Mouse (Mus musculus): ENCODE results near the gene Gns. TPM values are rescaled to one million over a fixed set of nuclear protein-coding genes. Genes with fewer than 3 reads are reported as not detected.

Gns gene
- polyA plus RNA-seq, 1 experiment from 2014 or later = 731 TPM

DNA sequence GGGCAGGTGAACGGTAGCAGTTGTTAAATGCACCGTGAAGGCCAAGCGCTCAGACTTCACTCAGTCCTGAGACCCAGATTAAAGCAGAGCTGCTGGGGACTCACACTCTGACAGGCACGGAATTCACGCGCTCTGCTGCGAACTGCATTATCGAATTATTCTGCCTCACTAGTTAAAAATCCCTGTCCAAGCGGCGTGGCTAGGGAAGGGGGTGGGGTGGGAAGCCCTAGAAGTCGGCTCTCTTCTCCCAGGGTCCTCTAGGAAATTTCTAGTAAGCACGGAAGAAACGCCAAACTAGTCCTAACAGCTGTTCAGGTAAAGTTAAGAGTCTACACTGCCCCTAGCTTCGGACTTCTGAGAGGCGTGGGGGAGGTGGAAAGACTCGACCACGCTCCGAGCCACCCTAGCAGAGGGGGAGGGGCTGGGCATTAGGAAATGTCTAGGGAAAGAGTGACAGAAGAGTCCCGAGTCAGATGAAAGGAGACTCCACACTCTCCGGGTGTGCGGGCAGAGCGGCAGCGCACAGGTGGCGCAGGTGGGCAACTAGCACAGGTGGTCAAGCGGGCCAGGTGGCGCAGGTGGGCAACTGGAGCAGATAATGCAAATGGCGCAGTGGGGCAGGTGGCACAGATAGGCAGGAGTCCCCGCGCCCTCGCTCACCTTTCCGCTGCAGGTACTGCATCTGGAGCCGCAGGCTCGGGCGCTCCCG lies 14.4 kb upstream of the Gns start:
- Histone ChIP-seq H3K36me3 (ENCODE audit: inconsistent target) (no peaks in the 10 kb centered on the region), H3K79me2 (ENCODE audit: inconsistent target) (no peaks in the 10 kb centered on the region), H3K4me3 (ENCODE audit: inconsistent target) (no peak overlapping the region), H3K27ac (no peak overlapping the region)
- 15% methylated on average over 35 of the region's 35 CpGs for WGBS (ENCODE audit: missing documents)

DNA sequence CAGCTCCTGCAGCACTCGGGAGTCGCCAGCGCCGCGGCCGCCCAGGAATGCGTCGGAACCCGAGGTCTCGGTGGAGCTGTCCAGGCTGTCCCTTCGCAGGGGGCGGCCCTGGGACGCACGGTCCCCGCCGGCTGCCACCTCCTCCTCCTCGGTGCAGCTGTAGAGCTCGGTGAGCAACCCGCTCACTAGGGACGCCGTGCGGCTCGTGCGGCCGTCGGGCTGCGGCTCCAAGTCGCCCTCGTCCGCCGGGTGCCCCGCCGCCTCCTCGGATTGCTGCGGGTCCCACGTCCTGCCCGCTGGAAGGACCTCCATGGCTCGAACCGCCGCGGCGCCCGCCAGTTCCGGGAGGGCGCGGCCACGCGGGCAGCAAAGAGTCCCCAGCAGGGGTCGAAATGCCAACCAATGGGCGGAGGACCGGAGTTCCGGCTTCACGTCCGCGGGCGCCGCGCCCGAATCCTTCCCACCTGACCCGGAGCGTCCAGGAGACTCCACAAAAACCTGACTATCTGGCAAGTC lies 13.8 kb upstream of the Gns start, which contains the start of gene Tbc1d30:
Gene Tbc1d30 (minus strand): TSS at position 213 of the 516 bp plus-strand sequence.
- Histone ChIP-seq H3K4me3 (ENCODE audit: inconsistent target) (peak within 1 kb of the TSS; percentile 14; the same call in 1 of the 2 replicates), H3K27ac (no peak within 1 kb of the TSS), H3K36me3 (ENCODE audit: inconsistent target) (no peaks in the 10 kb centered on the region), H3K79me2 (ENCODE audit: inconsistent target) (no peaks in the 10 kb centered on the region)
- WGBS (ENCODE audit: missing documents) = 1% methylated on average over 56 of the region's 61 CpGs

DNA sequence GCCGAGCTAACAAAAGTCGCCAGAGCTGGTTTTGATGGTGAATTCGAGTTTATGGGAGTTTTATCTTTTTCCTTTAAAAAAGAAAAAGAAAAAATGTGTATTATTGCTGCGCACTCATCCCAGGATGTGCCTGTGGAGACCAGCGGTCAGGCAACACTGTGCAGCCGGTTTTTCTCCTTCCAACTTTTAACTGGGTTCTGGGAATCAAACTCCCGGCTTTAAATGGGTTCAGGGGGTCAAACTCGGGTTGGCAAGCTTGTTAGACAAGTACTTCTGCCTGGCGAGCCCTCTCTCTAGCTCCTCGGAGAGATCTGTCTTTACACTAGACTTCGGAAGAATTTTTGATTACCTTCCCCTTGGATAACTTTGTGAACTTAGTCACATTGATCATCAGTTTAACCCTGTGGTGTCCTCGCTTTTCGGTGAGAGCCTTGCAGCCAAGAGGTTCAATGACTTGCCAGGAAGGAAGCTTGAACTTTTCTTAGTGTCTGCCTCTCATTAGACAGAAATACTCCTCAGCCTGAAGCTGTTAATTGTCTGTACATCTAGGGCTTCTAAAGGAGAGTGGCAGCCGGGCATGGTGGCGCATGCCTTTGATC lies 13.1 kb upstream of the Gns start:
- WGBS (ENCODE audit: missing documents) = 49% methylated on average over 13 of the region's 15 CpGs
- peak overlapping the region; percentile 14; the same call in 1 of the 2 replicates for H3K4me3 ChIP-seq (ENCODE audit: inconsistent target)
- no peak overlapping the region for H3K27ac ChIP-seq

DNA sequence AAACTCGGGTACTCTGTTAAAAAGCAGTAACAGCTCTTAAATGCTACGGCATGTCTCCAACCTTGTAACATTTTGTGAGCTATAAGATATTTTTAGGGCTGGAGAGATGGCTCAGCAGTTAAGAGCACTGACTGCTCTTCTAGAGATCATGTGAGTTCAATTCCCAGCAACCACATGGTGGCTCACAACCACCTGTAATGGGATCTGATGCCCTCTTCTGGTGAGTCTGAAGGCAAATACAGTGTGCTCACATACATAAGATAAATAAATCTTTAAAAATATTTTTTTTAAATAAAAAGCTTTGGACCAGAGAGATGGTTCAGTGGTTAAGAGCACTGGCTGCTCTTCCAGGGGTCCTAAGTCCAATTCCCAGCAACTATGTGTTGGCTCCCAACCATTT lies 4.5 kb upstream of the Gns start:
- H3K27ac ChIP-seq = no peak overlapping the region
- 83% methylated on average over 2 of the region's 2 CpGs for WGBS (ENCODE audit: missing documents)
- H3K36me3 ChIP-seq (ENCODE audit: inconsistent target) = no peaks in the 10 kb centered on the region
- no peak overlapping the region for H3K4me3 ChIP-seq (ENCODE audit: inconsistent target)
- peaks cover 1% of the 10 kb centered on the region; the same call in 1 of the 2 replicates for H3K79me2 ChIP-seq (ENCODE audit: inconsistent target)

More for the DNA sequence above, 13.1 kb upstream of the Gns start:
- Histone ChIP-seq H3K36me3 (ENCODE audit: inconsistent target) (no peaks in the 10 kb centered on the region), H3K79me2 (ENCODE audit: inconsistent target) (no peaks in the 10 kb centered on the region)

DNA sequence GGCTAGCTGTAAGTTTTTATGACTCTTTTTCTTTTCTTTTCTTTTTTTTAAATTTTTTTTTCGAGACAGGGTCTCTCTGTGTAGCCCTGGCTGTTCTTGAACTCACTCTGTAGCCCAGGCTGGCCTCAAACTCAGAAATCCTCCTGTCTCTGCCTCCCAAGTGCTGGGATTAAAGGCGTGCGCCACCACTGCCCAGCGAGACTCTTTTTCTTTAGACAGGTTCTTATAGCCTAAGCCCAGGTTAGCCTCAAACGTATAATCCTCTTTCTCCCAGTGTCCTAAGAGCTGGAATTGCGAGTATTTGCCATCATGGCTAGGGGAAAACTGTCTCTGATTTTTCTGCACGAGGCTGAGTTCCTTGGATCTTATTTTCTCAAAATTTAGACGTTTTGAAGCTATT lies 1.7 kb upstream of the Gns start:
- Histone ChIP-seq H3K27ac (no peak overlapping the region), H3K36me3 (ENCODE audit: inconsistent target) (no peaks in the 10 kb centered on the region), H3K79me2 (ENCODE audit: inconsistent target) (peaks cover 28% of the 10 kb centered on the region), H3K4me3 (ENCODE audit: inconsistent target) (no peak overlapping the region)
- WGBS (ENCODE audit: missing documents) = 88% methylated on average over 8 of the region's 8 CpGs

DNA sequence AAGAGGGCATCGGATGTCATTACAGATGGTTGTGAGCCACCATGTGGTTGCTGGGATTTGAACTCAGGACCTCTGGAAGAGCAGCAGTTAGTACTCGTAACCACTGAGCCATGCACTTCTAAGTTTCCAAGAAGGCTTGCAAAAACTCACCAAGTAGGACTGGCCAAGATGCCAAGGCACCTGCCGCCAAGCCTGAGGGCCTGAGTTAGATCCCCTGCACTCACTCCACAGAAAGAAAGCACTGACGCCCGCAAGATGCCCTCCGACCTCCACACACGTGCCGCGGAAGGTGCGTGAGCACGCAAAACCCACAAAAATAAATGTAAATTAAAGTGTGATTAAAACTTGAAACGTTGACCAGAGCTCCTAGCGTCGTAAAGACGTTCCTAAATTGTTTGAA lies 584 bp upstream of the Gns start:
- Histone ChIP-seq H3K36me3 (ENCODE audit: inconsistent target) (peaks cover 6% of the 10 kb centered on the region; the same call in 1 of the 2 replicates), H3K79me2 (ENCODE audit: inconsistent target) (peaks cover 39% of the 10 kb centered on the region), H3K4me3 (ENCODE audit: inconsistent target) (peak overlapping the region; percentile 10; the same call in 1 of the 2 replicates), H3K27ac (no peak overlapping the region)
- 21% methylated on average over 15 of the region's 15 CpGs for WGBS (ENCODE audit: missing documents)

DNA sequence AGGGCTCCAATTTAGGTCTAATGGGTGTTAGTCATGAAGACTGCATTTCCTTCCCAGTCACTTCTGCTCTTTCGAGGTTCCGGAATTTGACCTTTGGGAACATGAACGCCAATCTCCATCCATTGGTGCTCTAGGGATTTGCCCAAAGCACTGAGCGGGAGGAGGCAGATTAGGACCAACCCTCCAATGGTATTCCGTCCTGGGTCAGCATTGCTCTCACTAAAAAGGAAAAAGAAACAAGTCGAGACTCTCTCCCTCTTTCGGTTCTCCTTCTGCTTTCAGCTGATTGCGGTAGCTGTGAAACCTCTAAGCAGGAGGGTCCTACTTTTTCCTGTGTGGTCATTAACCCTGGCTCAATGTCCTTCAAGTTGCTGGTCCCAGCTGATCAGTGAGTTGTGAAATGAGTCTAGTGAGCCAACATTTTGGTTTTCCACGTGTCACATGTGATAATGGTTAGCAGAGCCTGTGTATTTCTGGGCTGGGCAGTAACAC lies 937 bp downstream of the Gns start:
- whole genome bisulfite sequencing (ENCODE audit: missing documents) = 0% methylated on average over 8 of the region's 9 CpGs
- H3K36me3 ChIP-seq (ENCODE audit: inconsistent target) = peaks cover 19% of the 10 kb centered on the region; the same call in 1 of the 2 replicates
- H3K27ac ChIP-seq = peak overlapping the region; percentile 96
- H3K79me2 ChIP-seq (ENCODE audit: inconsistent target) = peaks cover 54% of the 10 kb centered on the region
- H3K4me3 ChIP-seq (ENCODE audit: inconsistent target) = peak overlapping the region; percentile 70

DNA sequence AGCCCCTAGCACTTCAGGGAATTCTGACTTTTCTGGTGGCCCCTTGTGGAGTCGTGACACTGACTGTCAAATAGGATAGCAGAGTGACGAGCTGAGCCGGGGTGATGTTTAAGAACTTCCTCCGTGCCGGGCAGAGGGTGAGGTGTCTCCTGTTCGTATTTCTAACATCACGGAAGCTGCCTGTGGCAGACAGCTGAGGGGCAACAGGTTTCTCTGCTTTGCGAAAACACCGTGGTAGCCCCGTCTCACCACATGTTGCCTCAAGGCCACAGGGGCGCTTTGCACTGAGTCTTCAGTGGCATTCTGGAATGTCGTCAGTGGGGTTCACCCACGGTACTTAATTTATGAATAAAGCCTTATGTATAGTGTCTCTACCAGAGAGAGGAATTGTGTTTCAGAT lies 2.4 kb downstream of the Gns start:
- Histone ChIP-seq H3K36me3 (ENCODE audit: inconsistent target) (peaks cover 29% of the 10 kb centered on the region; the same call in 1 of the 2 replicates), H3K4me3 (ENCODE audit: inconsistent target) (no peak overlapping the region), H3K27ac (no peak overlapping the region), H3K79me2 (ENCODE audit: inconsistent target) (peaks cover 69% of the 10 kb centered on the region)
- 91% methylated on average over 13 of the region's 13 CpGs for WGBS (ENCODE audit: missing documents)

DNA sequence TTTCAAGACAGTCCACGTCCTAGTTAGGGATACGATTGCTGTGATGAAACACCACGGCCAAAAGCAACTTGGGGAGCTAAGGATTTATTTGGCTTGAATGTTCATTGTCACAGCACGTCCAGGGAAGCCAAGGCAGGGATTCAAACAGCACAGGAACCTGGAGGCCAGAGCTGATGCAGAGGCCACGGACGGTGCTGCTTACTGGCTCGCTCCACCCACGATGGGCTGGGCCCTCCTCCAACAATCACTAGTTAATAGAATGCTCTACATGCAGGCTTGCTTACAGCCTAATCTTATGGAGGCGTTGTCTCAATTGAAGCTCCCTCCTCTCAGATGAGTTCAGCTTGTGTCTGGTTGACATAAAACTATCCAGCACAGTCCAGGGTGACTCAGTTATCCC lies 2.9 kb downstream of the Gns start:
- no peak overlapping the region for H3K4me3 ChIP-seq (ENCODE audit: inconsistent target)
- peaks cover 29% of the 10 kb centered on the region; the same call in 1 of the 2 replicates for H3K36me3 ChIP-seq (ENCODE audit: inconsistent target)
- WGBS (ENCODE audit: missing documents) = 96% methylated on average over 9 of the region's 9 CpGs
- peaks cover 74% of the 10 kb centered on the region for H3K79me2 ChIP-seq (ENCODE audit: inconsistent target)
- no peak overlapping the region for H3K27ac ChIP-seq

DNA sequence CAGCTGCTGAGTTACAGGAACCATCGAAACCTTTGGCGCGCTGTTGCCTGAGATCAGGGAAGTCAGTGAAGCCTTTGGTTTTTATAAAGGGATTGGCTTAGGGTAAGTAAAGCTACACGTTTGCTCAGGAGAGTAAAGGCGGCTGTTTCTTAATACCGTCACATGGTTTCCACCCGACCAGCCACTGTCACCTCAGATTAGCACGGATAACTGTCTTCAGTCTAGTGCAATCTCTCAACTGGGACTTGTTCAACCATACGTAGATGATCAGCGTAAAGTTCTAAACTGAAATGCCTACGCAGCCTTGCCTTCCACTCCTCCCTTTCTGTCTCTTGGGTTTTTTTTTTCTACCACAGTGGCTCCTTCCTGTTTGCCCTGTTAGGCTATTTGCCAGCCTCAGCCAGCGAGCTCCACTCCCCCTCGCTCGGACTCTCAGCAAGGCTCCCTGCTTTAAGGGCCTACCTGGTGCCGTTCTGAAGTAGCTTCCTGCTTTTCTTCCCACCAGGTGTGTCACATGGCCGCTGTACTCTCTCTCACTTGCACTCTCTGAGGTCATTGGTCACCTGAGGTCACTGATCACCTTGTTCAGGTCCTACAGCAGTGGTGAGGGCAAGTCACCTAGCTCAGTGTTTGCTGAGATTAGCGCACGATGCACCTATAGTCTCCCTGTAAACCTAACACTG lies 4.0 kb downstream of the Gns start:
- WGBS (ENCODE audit: missing documents) = 53% methylated on average over 18 of the region's 18 CpGs
- H3K4me3 ChIP-seq (ENCODE audit: inconsistent target) = no peak overlapping the region
- peak overlapping the region; percentile 1; the same call in 1 of the 2 replicates for H3K27ac ChIP-seq
- peaks cover 85% of the 10 kb centered on the region for H3K79me2 ChIP-seq (ENCODE audit: inconsistent target)
- H3K36me3 ChIP-seq (ENCODE audit: inconsistent target) = peaks cover 29% of the 10 kb centered on the region; the same call in 1 of the 2 replicates

DNA sequence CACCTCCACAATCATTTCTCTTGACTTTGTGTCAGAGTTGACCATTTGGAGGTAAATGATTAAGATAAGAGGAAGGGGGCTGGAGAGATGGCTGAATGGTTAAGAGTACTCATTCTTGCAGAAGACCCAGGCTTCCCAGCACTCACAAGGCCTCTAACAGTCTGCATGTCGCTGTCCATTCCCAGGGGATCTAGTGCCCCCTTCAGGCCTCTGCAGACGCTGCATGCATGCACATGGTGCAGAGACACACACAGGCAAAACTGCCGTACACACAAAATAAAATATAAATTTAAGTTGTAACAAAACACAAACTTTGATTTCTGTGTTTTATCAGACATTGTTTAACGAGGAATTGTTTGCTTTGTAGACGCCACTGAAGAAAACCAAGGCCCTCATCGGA lies 5.9 kb downstream of the Gns start:
- H3K27ac ChIP-seq = no peak overlapping the region

DNA sequence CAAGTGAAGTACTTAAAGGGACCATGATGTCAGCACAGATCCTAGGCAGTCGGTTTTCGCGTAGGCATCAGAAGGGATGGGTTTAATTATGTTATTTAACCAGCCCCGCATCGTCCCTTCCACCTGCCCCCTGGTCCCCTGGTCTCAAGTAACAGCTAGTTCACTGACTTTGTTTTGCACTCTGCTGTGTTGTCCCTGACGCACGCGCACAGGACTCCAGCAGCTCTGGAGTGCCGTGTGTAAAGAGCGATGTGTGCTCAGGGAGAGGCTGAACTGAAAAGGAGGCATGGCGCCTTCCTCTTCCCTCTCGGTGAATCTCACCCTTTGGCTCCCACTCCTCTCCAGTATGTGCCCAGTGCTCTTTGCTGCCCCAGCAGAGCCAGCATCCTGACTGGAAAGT lies 9.1 kb downstream of the Gns start:
- H3K4me3 ChIP-seq (ENCODE audit: inconsistent target) = no peak overlapping the region

More for the DNA sequence above, 5.9 kb downstream of the Gns start:
- H3K79me2 ChIP-seq (ENCODE audit: inconsistent target) = peaks cover 97% of the 10 kb centered on the region
- 98% methylated on average over 6 of the region's 6 CpGs for WGBS (ENCODE audit: missing documents)
- peaks cover 32% of the 10 kb centered on the region; the same call in 1 of the 2 replicates for H3K36me3 ChIP-seq (ENCODE audit: inconsistent target)
- no peak overlapping the region for H3K4me3 ChIP-seq (ENCODE audit: inconsistent target)

DNA sequence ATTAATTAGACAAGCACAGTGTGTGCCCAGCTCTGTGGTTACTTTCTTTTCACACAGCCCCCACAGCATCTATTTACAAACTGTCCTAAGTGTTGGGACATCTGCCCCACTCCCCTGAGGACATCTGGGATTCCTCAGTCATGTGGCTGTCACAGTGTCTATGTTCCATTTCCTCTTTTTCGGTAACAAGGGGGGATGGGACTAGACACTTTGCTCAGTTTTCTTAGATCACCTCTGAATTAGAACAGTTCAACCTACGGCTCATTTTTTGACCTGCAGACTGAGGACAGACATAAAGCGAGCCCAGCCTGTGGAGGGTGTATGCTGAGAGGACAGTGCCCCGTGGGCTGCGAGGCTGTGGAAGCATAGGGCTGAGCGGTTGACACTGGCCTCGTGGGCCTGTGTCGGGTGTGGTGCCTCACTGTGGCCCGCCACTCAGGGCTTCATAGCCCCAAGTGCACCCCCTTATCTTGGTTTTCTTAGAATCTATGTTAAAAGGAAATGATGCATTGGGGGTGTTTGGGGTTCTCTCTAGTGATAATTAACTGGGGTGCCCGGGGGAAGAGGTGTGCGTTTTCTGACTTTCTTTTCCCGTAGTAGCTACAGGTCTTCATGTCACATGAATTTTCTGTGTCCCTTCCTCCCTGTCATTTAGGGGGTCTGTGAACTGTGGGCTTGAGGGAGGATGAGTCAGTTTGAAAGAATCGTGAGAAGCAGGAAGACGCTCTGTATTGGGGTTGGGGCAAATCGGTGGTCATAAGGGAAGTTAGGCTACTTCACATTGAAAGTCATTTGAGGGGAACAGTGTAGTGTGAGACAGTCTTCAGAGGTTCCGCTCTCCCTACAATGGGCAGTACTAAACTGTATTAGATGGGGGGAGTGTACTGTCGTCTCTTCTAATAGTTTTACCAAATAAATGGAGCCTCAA lies 10.1 kb downstream of the Gns start:
- no peak overlapping the region for H3K4me3 ChIP-seq (ENCODE audit: inconsistent target)
- peaks cover 60% of the 10 kb centered on the region for H3K36me3 ChIP-seq (ENCODE audit: inconsistent target)
- H3K79me2 ChIP-seq (ENCODE audit: inconsistent target) = peaks cover 96% of the 10 kb centered on the region
- peak overlapping the region; percentile 72 for H3K27ac ChIP-seq
- WGBS (ENCODE audit: missing documents) = 58% methylated on average over 16 of the region's 17 CpGs

More for the DNA sequence above, 9.1 kb downstream of the Gns start:
- Histone ChIP-seq H3K27ac (peak overlapping the region; percentile 72), H3K36me3 (ENCODE audit: inconsistent target) (peaks cover 60% of the 10 kb centered on the region), H3K79me2 (ENCODE audit: inconsistent target) (peaks cover 96% of the 10 kb centered on the region)
- WGBS (ENCODE audit: missing documents) = 87% methylated on average over 12 of the region's 12 CpGs

All from macrophage (primary cell).